Mouse (Mus musculus) liver, adult 2 months (tissue): ENCODE results near the gene Mcu. TPM values are rescaled to one million over a fixed set of nuclear protein-coding genes. Genes with fewer than 3 reads are reported as not detected.

Experiments used
- DNase-seq: peaks from one replicate; pipeline ENCODE4 v3.0.0-alpha.2; 2011; ENCODE audit warnings: low read depth, low spot score; ENCODE audit errors: extremely low read depth
- H3K27ac ChIP-seq: fragments of 200-500 bp; replicated peaks from 2 replicates; pipeline ENCODE4 v1.5.1; 2012; ENCODE audit warnings: low read depth, mild to moderate bottlenecking, control low read depth, inconsistent platforms, low read length; ENCODE audit not compliant: insufficient read depth
- H3K27me3 ChIP-seq: fragments of 200-500 bp; 2 replicates; pipeline ENCODE4 v1.6.1; 2012; ENCODE audit warnings: mild to moderate bottlenecking, moderate library complexity, low read length, inconsistent platforms; ENCODE audit not compliant: control insufficient read depth, insufficient read depth
- H3K36me3 ChIP-seq: fragments of 200-500 bp; 2 replicates; pipeline ENCODE4 v1.6.1; 2012; ENCODE audit warnings: low read length, inconsistent platforms; ENCODE audit not compliant: control insufficient read depth, insufficient read depth
- H3K4me1 ChIP-seq: fragments of 200-500 bp; 2 replicates; pipeline ENCODE4 v1.6.1; 2011; ENCODE audit warnings: low read length; ENCODE audit not compliant: control insufficient read depth, insufficient read depth
- H3K4me3 ChIP-seq: fragments of 200-500 bp; 2 replicates; pipeline ENCODE4 v1.5.1; 2011; ENCODE audit warnings: low read depth, mild to moderate bottlenecking, control low read depth, low read length, moderate library complexity; ENCODE audit not compliant: insufficient read depth
- H3K79me2 ChIP-seq: fragments of 200-500 bp; 2 replicates; pipeline ENCODE4 v1.6.1; 2012; ENCODE audit warnings: inconsistent platforms, mild to moderate bottlenecking, low read length, moderate library complexity; ENCODE audit not compliant: control insufficient read depth, insufficient read depth
- H3K9ac ChIP-seq: fragments of 200-500 bp; 2 replicates; pipeline ENCODE4 v1.6.1; 2012; ENCODE audit warnings: low read depth, mild to moderate bottlenecking, control low read depth, inconsistent platforms, low read length
- CTCF ChIP-seq: fragments of 200-500 bp; IDR thresholded peaks from 2 replicates; pipeline ENCODE4 v1.5.1; 2011; ENCODE audit warnings: low read depth, low read length, control low read depth
- POLR2A ChIP-seq: fragments of 200-500 bp; IDR thresholded peaks from 2 replicates; pipeline ENCODE4 v1.6.1; 2011; ENCODE audit warnings: low read length, control low read depth; ENCODE audit not compliant: insufficient read depth; ENCODE audit errors: extremely low read depth
- WGBS: fragments of 180-500 bp; shearing (Covaris S2); methylation state at CpG from one replicate; pipeline ENCODE4 v1.1.7; 2018; 5-methylcytosine and 5-hydroxymethylcytosine counted together
- polyA plus RNA-seq: library from polyadenylated mRNA; depleted of rRNA; stranded (reverse); fragments of >200 nt; gene quantifications from 2 replicates; pipeline ENCODE4 v1.2.3, GENCODE M21; 2012
- total RNA-seq: library from RNA; depleted of rRNA; stranded (reverse); fragments of >200 nt; gene quantifications from 2 replicates; pipeline ENCODE4 v1.2.3, GENCODE M21; 2014

Mcu gene
- total and polyA plus RNA-seq, 2 experiments, result 11.5 to 12.9 TPM

DNA sequence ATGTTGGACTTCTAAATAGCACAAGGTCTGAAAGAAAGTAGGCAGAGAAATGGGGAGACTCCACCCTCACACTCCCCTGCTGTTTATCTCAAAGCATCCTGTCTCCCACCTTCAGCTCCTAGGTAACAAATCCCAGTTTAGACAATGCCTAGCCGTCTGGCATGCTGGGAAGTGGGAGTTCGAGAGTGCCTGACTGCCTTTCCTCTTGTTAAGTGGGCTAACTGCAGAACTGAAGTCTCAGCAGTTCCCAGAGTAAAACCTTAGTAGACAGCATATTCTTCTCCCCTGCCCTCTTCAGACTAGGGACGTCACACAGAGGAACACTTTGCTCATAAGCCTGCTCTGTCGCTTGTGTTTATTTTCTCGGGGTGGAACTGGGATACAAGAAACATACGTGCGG lies 69.1 kb downstream of the Mcu start:
- TF ChIP-seq POLR2A (no peak), CTCF (no peak)
- H3K79me2 ChIP-seq, result peaks cover 10% of the 10 kb centered on the region; the same call in 1 of the 2 replicates
- no peak overlapping the region for H3K9ac ChIP-seq
- H3K36me3 ChIP-seq, result no peaks in the 10 kb centered on the region
- no peaks in the 10 kb centered on the region for H3K27me3 ChIP-seq
- WGBS, result 88% methylated on average over 7 of the region's 7 CpGs
- no peak overlapping the region for H3K4me3 ChIP-seq
- no peak overlapping the region for H3K27ac ChIP-seq
- no peak for DNase-seq
- peaks cover 3% of the 10 kb centered on the region; the same call in 1 of the 2 replicates for H3K4me1 ChIP-seq

DNA sequence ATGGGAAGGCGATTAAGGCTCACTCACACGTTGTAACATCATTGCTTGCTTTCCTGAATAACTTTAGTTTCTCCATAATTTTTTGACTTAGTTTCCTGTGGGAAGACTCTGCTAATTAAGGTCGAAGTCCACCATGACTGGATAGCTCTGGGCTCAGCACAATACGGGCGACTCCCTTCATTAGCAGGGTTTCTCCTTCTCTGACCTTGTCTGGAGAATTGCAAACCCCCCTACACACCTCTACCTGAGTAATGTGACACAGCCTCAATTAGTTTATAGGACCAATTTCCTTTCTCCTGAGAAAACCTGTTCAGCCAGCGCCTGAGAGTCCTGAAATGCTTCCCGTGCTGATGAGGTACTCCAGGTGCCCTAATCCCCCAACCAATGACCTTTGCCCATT lies 71.3 kb downstream of the Mcu start:
- 94% methylated on average over 7 of the region's 7 CpGs for WGBS
- TF ChIP-seq CTCF (no peak), POLR2A (no peak)

DNA sequence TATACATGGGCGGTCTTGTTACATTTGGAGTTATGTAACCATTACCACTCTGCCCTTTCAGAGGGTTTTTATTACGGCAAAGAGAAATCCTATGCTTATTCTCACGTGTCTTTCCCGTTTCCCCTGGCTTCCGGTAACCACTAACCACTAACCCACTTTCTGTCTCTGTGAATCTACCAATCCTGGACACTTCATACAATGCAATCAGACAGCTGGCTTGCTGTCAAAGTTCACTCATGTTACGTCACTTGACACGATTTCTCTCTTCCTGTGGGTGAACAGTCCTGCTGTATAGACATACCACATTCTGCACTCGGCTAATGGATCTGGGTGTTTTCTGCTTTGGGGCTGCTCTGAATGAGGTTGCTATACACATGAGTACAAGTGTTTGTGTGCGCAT lies 73.1 kb downstream of the Mcu start:
- no peak overlapping the region for H3K4me3 ChIP-seq
- H3K27me3 ChIP-seq, result no peaks in the 10 kb centered on the region
- no peak overlapping the region for H3K27ac ChIP-seq
- peaks cover 10% of the 10 kb centered on the region; the same call in 1 of the 2 replicates for H3K79me2 ChIP-seq
- 69% methylated on average over 9 of the region's 9 CpGs for WGBS
- H3K9ac ChIP-seq, result no peak overlapping the region
- TF ChIP-seq POLR2A (no peak), CTCF (no peak)
- H3K4me1 ChIP-seq, result peaks cover 11% of the 10 kb centered on the region
- no peaks in the 10 kb centered on the region for H3K36me3 ChIP-seq
- peak; percentile 34 for DNase-seq

More for the DNA sequence above, 71.3 kb downstream of the Mcu start:
- Histone ChIP-seq H3K9ac (no peak overlapping the region), H3K4me1 (peaks cover 6% of the 10 kb centered on the region; the same call in 1 of the 2 replicates), H3K79me2 (peaks cover 10% of the 10 kb centered on the region; the same call in 1 of the 2 replicates), H3K27me3 (no peaks in the 10 kb centered on the region), H3K27ac (no peak overlapping the region), H3K4me3 (no peak overlapping the region), H3K36me3 (no peaks in the 10 kb centered on the region)
- no peak for DNase-seq

DNA sequence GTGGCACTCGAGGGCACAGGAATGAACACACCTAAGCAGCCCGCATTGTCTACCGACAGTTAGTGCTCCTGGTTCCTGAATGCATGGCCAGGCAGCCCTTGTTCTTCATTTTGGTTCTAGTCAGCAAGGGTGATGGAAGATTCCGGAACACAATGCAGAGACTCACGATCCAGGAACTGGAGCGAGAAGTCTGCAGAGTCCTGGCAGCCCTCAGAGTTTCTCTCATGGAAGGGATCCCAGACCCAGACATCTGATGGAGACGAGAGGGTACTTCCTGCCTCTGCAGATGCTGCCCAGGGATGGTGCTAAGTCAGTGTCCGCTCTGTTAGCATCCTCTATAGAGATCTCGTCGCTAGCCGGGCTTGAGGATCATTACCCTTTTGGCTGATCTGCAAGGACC lies 75.0 kb downstream of the Mcu start:
- TF ChIP-seq POLR2A (no peak), CTCF (no peak)
- Histone ChIP-seq H3K4me3 (no peak overlapping the region), H3K27ac (no peak overlapping the region), H3K27me3 (no peaks in the 10 kb centered on the region), H3K36me3 (no peaks in the 10 kb centered on the region), H3K9ac (no peak overlapping the region), H3K4me1 (peaks cover 10% of the 10 kb centered on the region), H3K79me2 (peaks cover 4% of the 10 kb centered on the region; the same call in 1 of the 2 replicates)
- WGBS, result 92% methylated on average over 11 of the region's 11 CpGs
- no peak for DNase-seq

DNA sequence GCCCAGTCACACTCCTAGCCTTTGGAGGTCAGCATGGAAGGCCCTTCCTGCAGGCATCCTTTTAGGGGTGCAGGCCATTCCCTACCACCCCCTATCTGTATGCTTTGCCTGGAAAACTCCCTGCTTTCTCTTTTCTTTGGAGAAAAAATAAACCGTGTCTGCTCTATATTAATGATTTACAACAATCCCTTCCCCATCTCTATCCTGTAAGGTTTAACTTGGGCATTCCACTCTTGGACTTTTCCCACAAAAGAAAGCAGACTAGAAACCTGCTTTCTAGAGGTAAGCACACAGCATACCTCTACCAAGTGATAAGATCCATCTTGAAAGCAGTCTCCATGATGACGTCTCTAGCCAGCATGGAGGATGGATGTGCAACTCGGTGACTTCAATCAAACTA lies 75.9 kb downstream of the Mcu start:
- peaks cover 3% of the 10 kb centered on the region; the same call in 1 of the 2 replicates for H3K79me2 ChIP-seq
- 38% methylated on average over 3 of the region's 3 CpGs for WGBS
- no peak for TF ChIP-seq CTCF
- TF ChIP-seq POLR2A, result no peak
- H3K36me3 ChIP-seq, result no peaks in the 10 kb centered on the region
- no peak for DNase-seq
- peaks cover 10% of the 10 kb centered on the region for H3K4me1 ChIP-seq
- no peaks in the 10 kb centered on the region for H3K27me3 ChIP-seq
- H3K9ac ChIP-seq, result no peak overlapping the region
- no peak overlapping the region for H3K4me3 ChIP-seq
- H3K27ac ChIP-seq, result no peak overlapping the region

DNA sequence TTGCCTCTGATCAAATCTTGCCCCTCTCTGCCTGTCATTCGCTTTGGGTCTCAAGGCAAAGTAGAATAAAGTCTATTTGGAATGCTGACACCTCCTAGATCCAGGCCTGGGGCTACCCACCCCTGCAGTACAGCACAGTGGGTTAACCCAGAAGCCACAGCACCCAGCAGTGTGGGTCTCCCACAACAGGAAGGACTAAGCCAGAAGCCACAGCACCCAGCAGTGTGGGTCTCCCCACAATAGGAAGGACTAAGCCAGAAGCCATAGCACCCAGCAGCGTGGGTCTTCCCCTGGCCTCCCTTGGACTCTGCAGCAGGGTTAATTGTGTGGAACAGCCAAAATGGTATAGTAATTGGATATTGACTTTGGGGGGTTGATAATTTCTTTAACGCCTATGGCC lies 76.4 kb downstream of the Mcu start:
- TF ChIP-seq CTCF (no peak), POLR2A (no peak)
- 79% methylated on average over 3 of the region's 3 CpGs for WGBS
- Histone ChIP-seq H3K36me3 (no peaks in the 10 kb centered on the region), H3K79me2 (peaks cover 3% of the 10 kb centered on the region; the same call in 1 of the 2 replicates), H3K9ac (no peak overlapping the region), H3K27ac (no peak overlapping the region), H3K4me3 (no peak overlapping the region), H3K4me1 (peaks cover 10% of the 10 kb centered on the region), H3K27me3 (no peaks in the 10 kb centered on the region)
- DNase-seq, result no peak
